Mouse (Mus musculus): ENCODE measurements at regions not wholly inside any gene's neighbourhood (a gene's known extent, or its start where the extent isn't known, plus 50 kb on each side); places are given as distances from the start of the nearest gene placed in this dataset.
A peak's percentile ranks its signal among the peaks of the same experiment; 100 is the strongest.

GRCm38 (mm10) chr1:12437894-12438293 lies 1024.0 kb downstream of the A830018L16Rik start:
- no peak for TF ChIP-seq CTCF (IDR thresholded peaks at IDR 0.05; ENCODE audit: borderline replicate concordance, extremely low read depth, insufficient read depth, insufficient read length)
- no peak for DNase-seq (ENCODE audit: low read depth)

GRCm38 (mm10) chr1:12466255-12466654 lies 1052.3 kb downstream of the A830018L16Rik start:
- TF ChIP-seq POLR2A (IDR thresholded peaks at IDR 0.05; ENCODE audit: borderline replicate concordance, extremely low read depth, insufficient read depth, insufficient read length, poor library complexity, severe bottlenecking) = no peak
- TF ChIP-seq CTCF (IDR thresholded peaks at IDR 0.05; ENCODE audit: borderline replicate concordance, extremely low read depth, insufficient read depth, insufficient read length) = no peak
- DNase-seq (ENCODE audit: low read depth) = no peak

GRCm38 (mm10) chr1:12478983-12479763 lies 1065.3 kb downstream of the A830018L16Rik start:
- TF ChIP-seq POLR2A (IDR thresholded peaks at IDR 0.05; ENCODE audit: borderline replicate concordance, extremely low read depth, insufficient read depth, insufficient read length, poor library complexity, severe bottlenecking) (no peak), CTCF (IDR thresholded peaks at IDR 0.05; ENCODE audit: borderline replicate concordance, extremely low read depth, insufficient read depth, insufficient read length) (no peak)

GRCm38 (mm10) chr1:12500442-12500841 lies 1086.5 kb downstream of the A830018L16Rik start:
- no peak for DNase-seq (ENCODE audit: low read depth)

More at GRCm38 (mm10) chr1:12478983-12479763, 1065.3 kb downstream of the A830018L16Rik start:
- no peak for DNase-seq (ENCODE audit: low read depth)

GRCm38 (mm10) chr1:12507997-12508396 lies 1094.1 kb downstream of the A830018L16Rik start:
- TF ChIP-seq POLR2A (IDR thresholded peaks at IDR 0.05; ENCODE audit: borderline replicate concordance, extremely low read depth, insufficient read depth, insufficient read length, poor library complexity, severe bottlenecking) = no peak
- TF ChIP-seq CTCF (IDR thresholded peaks at IDR 0.05; ENCODE audit: borderline replicate concordance, extremely low read depth, insufficient read depth, insufficient read length) = no peak

More at GRCm38 (mm10) chr1:12500442-12500841, 1086.5 kb downstream of the A830018L16Rik start:
- no peak for TF ChIP-seq POLR2A (IDR thresholded peaks at IDR 0.05; ENCODE audit: borderline replicate concordance, extremely low read depth, insufficient read depth, insufficient read length, poor library complexity, severe bottlenecking)
- TF ChIP-seq CTCF (IDR thresholded peaks at IDR 0.05; ENCODE audit: borderline replicate concordance, extremely low read depth, insufficient read depth, insufficient read length) = no peak

GRCm38 (mm10) chr1:12510129-12510816 lies 1096.4 kb downstream of the A830018L16Rik start:
- DNase-seq (ENCODE audit: low read depth) = no peak
- TF ChIP-seq CTCF (IDR thresholded peaks at IDR 0.05; ENCODE audit: borderline replicate concordance, extremely low read depth, insufficient read depth, insufficient read length) (no peak), POLR2A (IDR thresholded peaks at IDR 0.05; ENCODE audit: borderline replicate concordance, extremely low read depth, insufficient read depth, insufficient read length, poor library complexity, severe bottlenecking) (no peak)

More at GRCm38 (mm10) chr1:12507997-12508396, 1094.1 kb downstream of the A830018L16Rik start:
- DNase-seq (ENCODE audit: low read depth) = no peak

GRCm38 (mm10) chr1:12519601-12520000 lies 1105.7 kb downstream of the A830018L16Rik start:
- no peak for DNase-seq (ENCODE audit: low read depth)
- no peak for TF ChIP-seq CTCF (IDR thresholded peaks at IDR 0.05; ENCODE audit: borderline replicate concordance, extremely low read depth, insufficient read depth, insufficient read length)
- no peak for TF ChIP-seq POLR2A (IDR thresholded peaks at IDR 0.05; ENCODE audit: borderline replicate concordance, extremely low read depth, insufficient read depth, insufficient read length, poor library complexity, severe bottlenecking)

- peak; percentile 63 for DNase-seq (ENCODE audit: low read depth)
- TF ChIP-seq POLR2A (IDR thresholded peaks at IDR 0.05; ENCODE audit: borderline replicate concordance, extremely low read depth, insufficient read depth, insufficient read length, poor library complexity, severe bottlenecking) (no peak), CTCF (IDR thresholded peaks at IDR 0.05; ENCODE audit: borderline replicate concordance, extremely low read depth, insufficient read depth, insufficient read length) (no peak)
Observed at GRCm38 (mm10) chr1:12555859-12556258, 1142.0 kb downstream of the A830018L16Rik start.

GRCm38 (mm10) chr1:12571755-12572358 lies 1158.0 kb downstream of the A830018L16Rik start:
- DNase-seq (ENCODE audit: low read depth) = peak; percentile 37
- TF ChIP-seq CTCF (IDR thresholded peaks at IDR 0.05; ENCODE audit: borderline replicate concordance, extremely low read depth, insufficient read depth, insufficient read length) (no peak), POLR2A (IDR thresholded peaks at IDR 0.05; ENCODE audit: borderline replicate concordance, extremely low read depth, insufficient read depth, insufficient read length, poor library complexity, severe bottlenecking) (no peak)

GRCm38 (mm10) chr1:12572770-12573169 lies 1158.9 kb downstream of the A830018L16Rik start:
- no peak for DNase-seq (ENCODE audit: low read depth)
- TF ChIP-seq POLR2A (IDR thresholded peaks at IDR 0.05; ENCODE audit: borderline replicate concordance, extremely low read depth, insufficient read depth, insufficient read length, poor library complexity, severe bottlenecking) (no peak), CTCF (IDR thresholded peaks at IDR 0.05; ENCODE audit: borderline replicate concordance, extremely low read depth, insufficient read depth, insufficient read length) (no peak)

- no peak for DNase-seq (ENCODE audit: low read depth)
- TF ChIP-seq CTCF (IDR thresholded peaks at IDR 0.05; ENCODE audit: borderline replicate concordance, extremely low read depth, insufficient read depth, insufficient read length) (no peak), POLR2A (IDR thresholded peaks at IDR 0.05; ENCODE audit: borderline replicate concordance, extremely low read depth, insufficient read depth, insufficient read length, poor library complexity, severe bottlenecking) (no peak)
Observed at GRCm38 (mm10) chr1:12574274-12574673, 1160.4 kb downstream of the A830018L16Rik start.
